Mouse (Mus musculus): ENCODE measurements around the gene Olfr55. TPM values are rescaled to one million over a fixed set of nuclear protein-coding genes. Genes with fewer than 3 reads are reported as not detected.
"Not testable (repeated sequence)": the region's sequence is repeated elsewhere in the genome, so short reads cannot be mapped to it uniquely, and the experiment has no call there.

Olfr55 gene
- total RNA-seq (2017) = not detected in 2 replicates

DNA sequence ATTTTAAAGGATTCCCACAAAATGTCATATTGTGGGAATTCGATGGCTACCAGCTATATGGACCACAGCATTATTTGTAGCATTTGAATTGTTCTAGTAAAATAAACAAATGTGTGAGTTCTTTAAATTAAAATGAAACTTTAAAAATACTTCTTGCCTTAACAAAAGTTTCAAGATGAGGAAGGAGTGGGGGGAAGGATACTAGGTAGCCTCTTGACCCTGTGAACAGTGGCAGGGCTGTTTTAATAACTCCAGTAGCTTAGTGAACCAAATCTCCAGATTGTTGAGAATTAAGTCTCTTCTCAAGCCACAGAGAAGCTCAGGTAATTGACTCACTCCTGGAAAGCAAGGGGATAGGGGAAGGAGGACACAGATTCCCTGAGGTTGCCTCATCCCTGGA is at the start of gene Olfr55:
Olfr55 (plus strand) TSS at position 301 of the 400 bp plus-strand sequence.
- ATAC-seq (replicated peaks in 1 of 2; ENCODE audit: insufficient read depth in 1 of 2, low FRiP score in 2 of 2, low TSS enrichment in 1 of 2, low read depth in 1 of 2, poor library complexity in 2 of 2, severe bottlenecking in 2 of 2) = not testable (repeated sequence)

DNA sequence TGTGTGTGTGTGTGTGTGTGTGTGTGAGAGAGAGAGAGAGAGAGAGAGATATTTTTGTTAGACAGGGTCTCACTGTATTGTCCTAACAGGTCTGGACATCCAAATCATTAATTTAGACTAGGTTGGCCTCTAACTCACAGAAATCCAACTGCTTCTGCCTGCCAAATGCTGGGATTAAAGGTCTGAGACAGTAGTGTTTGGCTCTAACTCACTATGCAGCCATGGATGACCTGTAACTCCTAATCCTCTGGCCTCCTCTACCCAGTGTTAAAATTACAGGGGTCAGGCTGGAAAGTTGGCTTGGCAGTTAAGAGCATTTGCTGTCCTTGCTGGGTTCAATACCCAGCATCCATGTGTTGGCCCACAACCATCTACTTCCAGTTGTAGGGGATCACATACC is 43.7 kb upstream of the Olfr55 start:
- no peak for ATAC-seq (replicated peaks in 1 of 2; ENCODE audit: insufficient read depth in 1 of 2, low FRiP score in 2 of 2, low TSS enrichment in 1 of 2, low read depth in 1 of 2, poor library complexity in 2 of 2, severe bottlenecking in 2 of 2)

DNA sequence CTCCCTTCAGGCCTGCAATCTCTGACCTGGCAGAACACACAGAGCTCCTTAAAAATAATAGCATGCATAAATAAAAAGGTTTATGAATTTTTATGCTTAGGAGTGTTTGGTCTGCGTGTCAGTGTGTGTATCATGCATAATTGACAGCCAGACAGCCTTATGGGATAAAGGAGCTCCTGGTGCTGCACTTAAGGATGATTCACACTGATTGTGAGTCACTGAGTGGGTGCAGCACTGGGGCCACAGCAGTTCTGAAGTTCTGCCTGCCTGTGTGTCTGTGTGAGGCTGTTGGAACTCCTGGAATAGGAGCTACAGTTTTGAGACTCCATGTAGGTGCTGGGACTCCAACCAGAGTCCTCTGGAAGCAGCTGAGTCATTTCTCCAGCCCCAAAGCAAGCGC is 42.0 kb upstream of the Olfr55 start:
- ATAC-seq (replicated peaks in 1 of 2; ENCODE audit: insufficient read depth in 1 of 2, low FRiP score in 2 of 2, low TSS enrichment in 1 of 2, low read depth in 1 of 2, poor library complexity in 2 of 2, severe bottlenecking in 2 of 2) = no peak

DNA sequence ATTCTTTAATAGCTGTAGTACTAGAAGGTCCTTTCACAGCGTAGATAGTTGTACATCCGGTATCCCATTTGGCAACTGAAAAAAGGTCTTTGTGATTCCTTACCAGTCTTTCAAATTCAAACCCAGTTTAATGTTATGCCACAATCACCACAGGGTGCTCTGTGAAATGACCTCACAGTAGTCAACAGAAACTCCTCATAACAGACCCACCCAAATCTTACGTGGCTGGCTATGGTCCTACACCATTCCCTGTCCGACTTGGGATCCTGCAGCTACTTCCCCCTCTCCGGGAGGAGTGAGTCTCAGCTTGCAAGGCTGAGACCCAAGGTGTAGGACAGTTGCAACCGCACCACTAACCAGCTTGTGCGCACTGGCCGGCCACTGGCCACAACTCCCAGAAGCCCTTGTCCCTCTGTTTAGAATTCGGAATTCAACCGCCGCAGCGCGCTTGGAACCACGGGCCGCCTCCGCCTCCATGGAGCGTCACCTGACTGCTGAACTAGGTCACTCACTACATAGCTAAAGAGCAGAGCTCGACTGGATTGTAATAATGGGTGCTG is 28.9 kb upstream of the Olfr55 start, which contains the start of gene Morc2b:
Morc2b (minus strand) TSS at position 423 of the 560 bp plus-strand sequence.
- no peak for ATAC-seq (replicated peaks in 1 of 2; ENCODE audit: insufficient read depth in 1 of 2, low FRiP score in 2 of 2, low TSS enrichment in 1 of 2, low read depth in 1 of 2, poor library complexity in 2 of 2, severe bottlenecking in 2 of 2)

DNA sequence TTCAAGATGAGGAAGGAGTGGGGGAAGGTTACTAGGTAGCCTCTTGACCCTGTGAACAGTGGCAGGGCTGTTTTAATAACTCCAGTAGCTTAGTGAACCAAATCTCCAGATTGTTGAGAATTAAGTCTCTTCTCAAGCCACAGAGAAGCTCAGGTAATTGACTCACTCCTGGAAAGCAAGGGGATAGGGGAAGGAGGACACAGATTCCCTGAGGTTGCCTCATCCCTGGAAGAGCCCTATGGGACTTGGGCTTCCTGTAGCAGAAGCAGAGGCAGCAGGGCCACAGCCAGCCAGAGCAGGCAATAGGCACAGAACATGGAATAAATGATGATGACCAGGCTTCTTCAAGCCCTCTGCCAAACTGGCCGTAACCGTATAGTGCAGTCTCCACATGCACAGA is 22.8 kb downstream of the Olfr55 start, which contains the start of gene Olfr239:
Olfr239 (plus strand) TSS at position 301 of the 400 bp plus-strand sequence.
- ATAC-seq (replicated peaks in 1 of 2; ENCODE audit: insufficient read depth in 1 of 2, low FRiP score in 2 of 2, low TSS enrichment in 1 of 2, low read depth in 1 of 2, poor library complexity in 2 of 2, severe bottlenecking in 2 of 2) = not testable (repeated sequence)

DNA sequence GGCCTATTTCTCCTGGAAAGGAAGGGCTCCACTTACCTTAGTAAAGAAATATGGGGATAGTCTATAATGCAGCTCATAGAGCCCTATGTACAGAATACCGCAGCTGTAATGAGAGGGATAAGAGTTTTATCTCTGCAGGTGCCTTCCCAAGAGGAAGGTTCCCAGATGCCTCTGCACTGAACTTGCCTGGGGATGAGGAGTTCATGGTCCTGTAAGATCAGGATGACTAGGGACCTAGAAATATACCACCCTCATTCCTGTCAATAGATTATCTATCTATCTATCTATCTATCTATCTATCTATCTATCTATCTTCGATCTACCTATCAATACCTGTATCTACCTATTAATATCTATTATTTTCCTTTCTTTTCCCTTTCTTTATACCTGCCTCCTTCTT is 53.3 kb downstream of the Olfr55 start, which contains the start of gene Olfr1564:
Olfr1564 (minus strand) TSS at position 101 of the 400 bp plus-strand sequence.
- no peak for ATAC-seq (replicated peaks in 1 of 2; ENCODE audit: insufficient read depth in 1 of 2, low FRiP score in 2 of 2, low TSS enrichment in 1 of 2, low read depth in 1 of 2, poor library complexity in 2 of 2, severe bottlenecking in 2 of 2)

Other genes with a start within 250 kb of the Olfr55 start
- gene Cyp4f13, start 221.0 kb upstream of the Olfr55 start, total RNA-seq (2017) = 5.9 and 17.1 TPM in 2 replicates
- 20.1 and 23.3 TPM in 2 replicates for gene Zfp472, start 202.6 kb upstream of the Olfr55 start, total RNA-seq (2017)
- 15.4 and 16.6 TPM in 2 replicates for gene Zfp952, start 175.3 kb upstream of the Olfr55 start, total RNA-seq (2017)
- 12.8 and 17.8 TPM in 2 replicates for gene Zfp763, start 135.0 kb upstream of the Olfr55 start, total RNA-seq (2017)
- not detected in 2 replicates for gene 4921501E09Rik, start 100.4 kb upstream of the Olfr55 start, total RNA-seq (2017)
- gene Zfp563, start 79.1 kb upstream of the Olfr55 start, total RNA-seq (2017) = 6.4 and 6.9 TPM in 2 replicates
- gene Morc2b, start 28.8 kb upstream of the Olfr55 start, total RNA-seq (2017) = not detected in 2 replicates
- not detected in 2 replicates for gene Olfr239, start 22.9 kb downstream of the Olfr55 start, total RNA-seq (2017)
- not detected in 2 replicates for gene Olfr1564, start 53.2 kb downstream of the Olfr55 start, total RNA-seq (2017)
- 22.8 and 27.3 TPM in 2 replicates for gene Zfp955a, start 86.7 kb downstream of the Olfr55 start, total RNA-seq (2017)
- gene Olfr63, start 96.2 kb downstream of the Olfr55 start, total RNA-seq (2017) = not detected in 2 replicates
- gene Zfp955b, start 121.1 kb downstream of the Olfr55 start, total RNA-seq (2017) = 10.7 and 38.6 TPM in 2 replicates
- 25.0 and 33.6 TPM in 2 replicates for gene Zfp81, start 190.4 kb downstream of the Olfr55 start, total RNA-seq (2017)
- 15.0 and 63.8 TPM in 2 replicates for gene Zfp101, start 226.2 kb downstream of the Olfr55 start, total RNA-seq (2017)